9 mouse cellular contexts compared by ENCODE assay signal in the genomic region with DNA sequence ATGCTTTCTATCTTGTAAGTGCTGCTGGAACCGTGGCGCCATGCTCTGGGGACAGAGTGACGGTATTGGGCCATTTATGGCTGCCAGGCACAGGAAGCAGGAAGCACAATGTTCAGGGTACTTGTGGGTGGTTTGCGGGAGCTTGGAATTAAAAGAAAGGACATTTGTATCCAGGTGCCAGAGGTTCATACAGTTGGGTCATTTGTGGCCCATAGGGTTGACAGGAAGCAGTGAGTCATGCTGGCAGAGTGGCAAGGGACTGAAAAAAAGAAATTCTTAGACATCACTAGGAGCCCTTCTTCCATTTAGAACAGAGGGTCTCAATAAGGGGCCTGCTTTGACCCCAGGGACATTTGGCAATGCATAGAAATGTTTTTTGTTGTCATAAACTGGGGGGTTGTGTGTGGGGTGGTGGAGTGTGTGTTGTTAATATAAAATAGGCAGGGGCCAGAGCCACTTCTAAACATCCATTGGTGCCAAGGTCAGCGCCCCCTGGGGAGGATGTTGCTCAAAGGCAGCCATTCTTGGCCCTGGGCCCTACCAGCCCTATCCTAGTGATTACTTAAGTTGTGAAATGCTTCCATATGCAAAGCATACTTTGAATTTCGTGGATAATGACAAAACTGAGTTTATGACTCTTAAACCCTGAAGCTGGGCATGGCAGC. TPM values are rescaled to one million over a fixed set of nuclear protein-coding genes. Genes with fewer than 3 reads are reported as not detected.
DNase-seq lines count a peak whose midpoint lies in the region; ATAC-seq and TF ChIP-seq lines count a peak whose summit lies in the region.
"Had no signal": no experiment of that assay in that cellular context is flagged by ENCODE, and none has a peak within 500 bp of the region (broad histone marks: within the 10 kb centered on the region; RNA-seq: fewer than 3 reads in every experiment).

No protein-coding gene starts in this region.

- H3K9me3 ChIP-seq in hindbrain, postnatal 0 days (ENCODE audit: low read length), result no peaks in the 10 kb centered on the region
- H3K9me3 ChIP-seq in hindbrain, embryonic 10.5 days, result no peaks in the 10 kb centered on the region
- no peaks in the 10 kb centered on the region for H3K9me3 ChIP-seq in neural tube, embryonic 15.5 days (replicated peaks)
- no peaks in the 10 kb centered on the region for H3K9me3 ChIP-seq in lung, postnatal 0 days (ENCODE audit: low read length)
- H3K9me3 ChIP-seq: G1E had no signal

- no peak for TF ChIP-seq CTCF in hindbrain, postnatal 0 days (IDR thresholded peaks at IDR 0.05; ENCODE audit: low read depth)
- peak; percentile 27 for TF ChIP-seq CTCF in lung, postnatal 0 days (IDR thresholded peaks at IDR 0.05)

- WGBS in hindbrain, postnatal 0 days, result 67% methylated on average over 6 of the region's 6 CpGs
- WGBS in hindbrain, embryonic 10.5 days, result 87% methylated on average over 6 of the region's 6 CpGs
- WGBS in neural tube, embryonic 15.5 days, result 80% methylated on average over 6 of the region's 6 CpGs
- 66% methylated on average over 6 of the region's 6 CpGs for WGBS in lung, postnatal 0 days

- DNase-seq in hindbrain, postnatal 0 days (ENCODE audit: low spot score), result peak; percentile 28
- no peak for DNase-seq in hindbrain, embryonic 10.5 days (ENCODE audit: low spot score)
- DNase-seq in neural tube, embryonic 10.5 days (ENCODE audit: extremely low spot score, low spot score), result no peak
- peak; percentile 80 for DNase-seq in adrenal gland, postnatal 14 days
- peak; percentile 73 for DNase-seq in lung, postnatal 0 days (ENCODE audit: low spot score)
- no peak for DNase-seq in layer of hippocampus, adult 11-12 months (ENCODE audit: low spot score)
- no peak for DNase-seq in heart, postnatal 36 days

- H3K27ac ChIP-seq in hindbrain, postnatal 0 days, result no peak overlapping the region
- no peak overlapping the region for H3K27ac ChIP-seq in hindbrain, embryonic 10.5 days
- 0 out of 2 replicates have a peak overlapping the region, but pooled peaks have one; percentile 9 for H3K27ac ChIP-seq in neural tube, embryonic 15.5 days (replicated peaks)
- H3K27ac ChIP-seq in lung, postnatal 0 days (ENCODE audit: low read length), result peak overlapping the region; percentile 27

- no peak overlapping the region for H3K4me2 ChIP-seq in hindbrain, postnatal 0 days (ENCODE audit: low read depth, low read length)
- no peak overlapping the region for H3K4me2 ChIP-seq in neural tube, embryonic 15.5 days
- no peak overlapping the region for H3K4me2 ChIP-seq in lung, postnatal 0 days (replicated peaks; ENCODE audit: low read depth, low read length)

- H3K36me3 ChIP-seq in hindbrain, postnatal 0 days (ENCODE audit: insufficient read depth, low read length), result no peaks in the 10 kb centered on the region
- H3K36me3 ChIP-seq in hindbrain, embryonic 10.5 days, result peaks cover 18% of the 10 kb centered on the region
- no peaks in the 10 kb centered on the region for H3K36me3 ChIP-seq in neural tube, embryonic 15.5 days
- no peaks in the 10 kb centered on the region for H3K36me3 ChIP-seq in lung, postnatal 0 days (ENCODE audit: insufficient read depth, low read length)

- ATAC-seq in hindbrain, postnatal 0 days, result no peak
- ATAC-seq in neural tube, embryonic 15.5 days (ENCODE audit: low FRiP score), result no peak
- ATAC-seq in lung, postnatal 0 days, result peak; percentile 80

- H3K9ac ChIP-seq in hindbrain, postnatal 0 days (replicated peaks; ENCODE audit: low read length), result no peak overlapping the region
- H3K9ac ChIP-seq in neural tube, embryonic 15.5 days (replicated peaks), result no peak overlapping the region
- H3K9ac ChIP-seq in lung, postnatal 0 days (replicated peaks; ENCODE audit: low read depth), result no peak overlapping the region

- no peak overlapping the region for H3K4me3 ChIP-seq in hindbrain, postnatal 0 days (ENCODE audit: low read length)
- no peak overlapping the region for H3K4me3 ChIP-seq in hindbrain, embryonic 10.5 days
- H3K4me3 ChIP-seq in neural tube, embryonic 15.5 days (replicated peaks), result no peak overlapping the region
- H3K4me3 ChIP-seq in lung, postnatal 0 days (ENCODE audit: low read depth, low read length), result no peak overlapping the region

- H3K4me1 ChIP-seq in hindbrain, postnatal 0 days (ENCODE audit: insufficient read depth, low read length), result no peaks in the 10 kb centered on the region; the same call in 1 of the 2 replicates
- peaks cover 8% of the 10 kb centered on the region for H3K4me1 ChIP-seq in hindbrain, embryonic 10.5 days (replicated peaks)
- H3K4me1 ChIP-seq in neural tube, embryonic 15.5 days, result peaks cover 11% of the 10 kb centered on the region
- H3K4me1 ChIP-seq in lung, postnatal 0 days (ENCODE audit: insufficient read depth, low read depth, low read length), result peaks cover 6% of the 10 kb centered on the region; the same call in 1 of the 2 replicates

- no peaks in the 10 kb centered on the region for H3K27me3 ChIP-seq in hindbrain, postnatal 0 days (ENCODE audit: insufficient read depth, low read length)
- H3K27me3 ChIP-seq in hindbrain, embryonic 10.5 days (ENCODE audit: insufficient read depth, poor library complexity, severe bottlenecking), result no peaks in the 10 kb centered on the region
- no peaks in the 10 kb centered on the region for H3K27me3 ChIP-seq in neural tube, embryonic 15.5 days (replicated peaks)
- no peaks in the 10 kb centered on the region for H3K27me3 ChIP-seq in lung, postnatal 0 days (replicated peaks; ENCODE audit: insufficient read depth, low read length)

- intact Hi-C loops in heart, postnatal 36 days (cut with DNase I), result no loop called here

- no peak for TF ChIP-seq EP300 in lung, postnatal 0 days (IDR thresholded peaks at IDR 0.05)

RNA-seq across cellular contexts. Expression of gene Aak1, which starts 25.5 kb away (rescaled TPM):
- 77.8 and 80.8 TPM in 2 replicates for total RNA-seq in hindbrain, postnatal 0 days (2014; rRNA removed)
- polyA plus RNA-seq in hindbrain, postnatal 0 days (2015; fragmentation: Nextera tagmentation; extraction: Ambion mirVana), result 27.0 and 32.6 TPM in 2 replicates
- polyA plus RNA-seq in hindbrain, embryonic 10.5 days (2016; fragmentation: Nextera tagmentation; extraction: Ambion mirVana), result 12.1 and 18.8 TPM in 2 replicates
- polyA plus RNA-seq in neural tube, embryonic 15.5 days (2015; fragmentation: Nextera tagmentation; extraction: Ambion mirVana), result 40.2 and 43.4 TPM in 2 replicates
- total RNA-seq in adrenal gland, postnatal 14 days (2021), result 81.9 and 88.8 TPM in 2 replicates
- 5.5 and 6.3 TPM in 2 replicates for polyA plus RNA-seq in lung, postnatal 0 days (2015; fragmentation: Nextera tagmentation; extraction: Ambion mirVana)
- 10 to 100 TPM; 71.1 to 75.1 TPM for total RNA-seq in heart, postnatal 36 days (2021)

Comparison
In these comparisons a context has a peak if more than half of its experiments do, and no peak if none do; other contexts are left out.
1. DNase-seq: peak in hindbrain, postnatal 0 days (single experiment), adrenal gland, postnatal 14 days (single experiment) and lung, postnatal 0 days (single experiment); none in hindbrain, embryonic 10.5 days (single experiment), neural tube, embryonic 10.5 days (single experiment), layer of hippocampus, adult 11-12 months (single experiment) and heart, postnatal 36 days (0 of 2).
2. H3K27ac ChIP-seq: peak in neural tube, embryonic 15.5 days (single experiment) and lung, postnatal 0 days (single experiment); none in hindbrain, postnatal 0 days (single experiment) and hindbrain, embryonic 10.5 days (single experiment).